Mouse (Mus musculus): ENCODE measurements around the gene Itpr2.

DNA sequence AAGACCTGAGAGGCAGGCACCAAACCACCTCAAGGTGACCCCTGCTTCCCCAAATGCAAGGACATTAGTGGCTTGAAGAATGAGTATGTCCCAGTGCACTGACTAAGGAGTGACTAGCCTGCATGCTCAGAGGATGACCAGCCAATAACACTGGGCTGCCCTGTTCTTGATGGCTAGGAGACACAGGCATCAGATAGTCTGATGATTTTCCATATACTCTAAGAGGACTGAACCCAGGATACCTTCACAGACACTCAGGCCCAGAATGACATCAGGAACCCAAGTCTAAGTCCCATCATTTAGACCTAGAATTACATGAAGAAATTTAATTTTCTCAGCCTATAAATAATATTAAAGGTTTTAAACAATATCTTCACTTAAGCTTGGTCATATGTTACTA is 49.3 kb upstream of the Itpr2 start:
- TF ChIP-seq CTCF (IDR thresholded peaks at IDR 0.05; ENCODE audit: borderline replicate concordance, insufficient read depth, low read depth, low read length) (no peak), POLR2A (IDR thresholded peaks at IDR 0.05; ENCODE audit: borderline replicate concordance, insufficient read depth, low read length) (no peak)

Measured in cerebellum, adult 2 months (tissue).